Mouse (Mus musculus) heart, adult 2 months (tissue): ENCODE data around the gene Asap2.

ENCODE experiments used
- CTCF ChIP-seq: fragments of 200-600 bp; IDR thresholded peaks from 2 replicates; pipeline ENCODE4 v1.8.1; 2022; ENCODE audit warnings: antibody characterized with exemption, mild to moderate bottlenecking, moderate library complexity
- EP300 ChIP-seq: fragments of 200-500 bp; IDR thresholded peaks from 2 replicates; pipeline ENCODE4 v1.6.1; 2011; ENCODE audit warnings: low read depth, low read length, control low read depth; ENCODE audit not compliant: insufficient read depth

DNA sequence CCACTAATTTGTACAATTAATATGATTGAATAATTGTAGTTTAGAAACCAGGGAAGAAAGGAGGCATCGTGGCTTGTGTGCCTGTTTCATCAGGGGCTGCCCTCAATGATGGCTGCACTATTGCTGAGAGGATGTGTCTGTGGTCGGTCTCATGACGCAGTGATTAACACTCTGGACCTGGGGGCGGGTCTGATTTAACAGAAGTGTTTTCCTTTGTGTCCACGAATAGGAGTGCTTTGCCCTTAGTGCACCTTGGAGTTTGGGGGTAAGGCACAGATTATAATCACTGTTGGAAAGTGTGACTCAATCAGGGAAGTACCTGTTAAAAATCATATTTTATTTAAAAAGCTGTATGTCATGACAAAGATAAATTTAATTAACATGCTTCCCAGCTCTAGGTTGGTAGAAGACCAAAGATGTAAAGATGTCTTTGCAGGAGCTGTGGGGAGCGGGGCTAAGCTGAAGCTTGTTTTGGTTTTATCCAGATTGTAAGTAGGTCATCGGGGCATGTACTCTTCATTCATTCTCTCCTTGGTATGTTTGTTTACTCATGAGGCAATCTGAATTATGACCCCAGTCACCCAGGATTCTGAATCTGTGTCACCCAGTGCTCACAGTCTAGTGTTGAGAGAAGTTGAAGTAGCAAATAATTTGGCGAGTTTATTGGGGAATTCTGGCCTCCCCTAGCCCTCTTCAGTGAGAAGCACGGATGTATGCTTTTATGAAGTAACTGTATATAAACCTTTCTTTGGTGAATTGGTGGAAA lies 152.4 kb downstream of the Asap2 start:
- TF ChIP-seq CTCF (no peak), EP300 (no peak)
